Mouse (Mus musculus): ENCODE results near the gene Gm49387.

Gene Gm49387

DNA sequence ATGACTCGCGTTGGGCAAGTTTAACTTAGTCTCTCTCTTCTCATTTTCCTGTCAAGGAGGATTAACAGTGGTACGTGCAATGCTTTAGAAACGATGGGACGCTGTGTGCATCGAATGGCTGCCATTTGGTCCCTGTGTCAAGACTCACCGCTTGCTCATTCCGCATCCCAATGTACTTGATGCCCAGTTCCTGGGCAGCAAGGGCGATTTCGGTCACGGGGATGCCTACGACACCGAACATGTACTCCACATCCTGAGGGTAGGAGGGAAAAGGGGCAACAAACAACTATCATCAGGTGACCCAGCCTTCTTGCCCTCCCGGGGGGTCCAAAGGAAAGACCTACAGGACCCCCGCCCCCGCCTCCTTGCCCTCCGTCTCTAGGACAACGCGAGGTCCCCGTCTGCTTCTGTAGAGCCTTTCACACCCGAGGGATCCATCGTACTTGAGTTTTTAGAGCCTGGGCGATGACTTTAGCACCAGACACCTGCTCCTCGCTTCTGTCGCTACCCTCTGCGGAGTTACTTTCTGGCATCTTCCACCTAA, at the start of gene Gm49387:
TSS of gene Gm49387 (minus strand) at position 533 of the 544 bp plus-strand sequence.
- peak in 1 of 2 experiments; percentile 44 for DNase-seq (ENCODE audit: low spot score in 2 of 2)

- DNase-seq (ENCODE audit: low spot score in 2 of 2) = no peak
Observed at GRCm38 (mm10) chr14:31686231-31686630, 45.6 kb upstream of the Gm49387 start.

- DNase-seq (ENCODE audit: low spot score in 2 of 2) = no peak
Observed at GRCm38 (mm10) chr14:31685680-31686079, 45.0 kb upstream of the Gm49387 start.

DNA sequence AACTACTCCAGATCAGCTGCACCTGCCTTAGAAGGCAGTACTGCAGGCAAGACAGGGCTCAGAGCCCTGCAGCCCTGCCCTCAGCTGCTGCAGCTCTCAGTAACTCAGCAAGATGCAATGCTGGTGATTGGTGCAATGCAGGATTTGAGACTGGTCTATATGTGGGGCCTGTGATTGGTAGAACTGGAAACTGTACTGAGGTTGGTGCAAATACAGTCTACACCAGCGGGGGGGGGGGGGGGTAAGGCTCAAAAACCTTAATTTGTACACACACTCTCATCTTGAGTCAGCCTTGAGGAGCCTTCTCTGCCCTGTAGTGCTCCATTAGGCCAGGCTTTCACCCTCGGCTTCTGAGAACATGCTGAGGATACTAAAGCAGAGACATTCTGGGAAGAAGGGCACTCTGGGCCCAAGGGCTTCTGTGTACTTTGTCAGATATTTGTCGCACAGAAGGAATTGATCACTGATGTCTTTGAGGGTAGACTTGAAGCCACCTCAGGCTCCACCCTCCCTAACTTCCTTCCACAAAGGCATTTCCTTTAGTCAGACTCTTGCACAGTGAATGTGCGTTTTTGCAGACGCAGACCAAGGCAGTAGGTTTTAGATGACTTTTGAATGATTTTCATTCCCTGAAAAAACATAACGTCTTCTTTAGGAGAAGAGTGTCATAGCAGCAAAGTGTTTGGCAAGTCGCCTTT, 43.8 kb upstream of the Gm49387 start:
- DNase-seq (ENCODE audit: low spot score in 2 of 2) = no peak

- DNase-seq (ENCODE audit: low spot score in 2 of 2) = no peak
Observed at GRCm38 (mm10) chr14:31683610-31684009, 42.9 kb upstream of the Gm49387 start.

DNA sequence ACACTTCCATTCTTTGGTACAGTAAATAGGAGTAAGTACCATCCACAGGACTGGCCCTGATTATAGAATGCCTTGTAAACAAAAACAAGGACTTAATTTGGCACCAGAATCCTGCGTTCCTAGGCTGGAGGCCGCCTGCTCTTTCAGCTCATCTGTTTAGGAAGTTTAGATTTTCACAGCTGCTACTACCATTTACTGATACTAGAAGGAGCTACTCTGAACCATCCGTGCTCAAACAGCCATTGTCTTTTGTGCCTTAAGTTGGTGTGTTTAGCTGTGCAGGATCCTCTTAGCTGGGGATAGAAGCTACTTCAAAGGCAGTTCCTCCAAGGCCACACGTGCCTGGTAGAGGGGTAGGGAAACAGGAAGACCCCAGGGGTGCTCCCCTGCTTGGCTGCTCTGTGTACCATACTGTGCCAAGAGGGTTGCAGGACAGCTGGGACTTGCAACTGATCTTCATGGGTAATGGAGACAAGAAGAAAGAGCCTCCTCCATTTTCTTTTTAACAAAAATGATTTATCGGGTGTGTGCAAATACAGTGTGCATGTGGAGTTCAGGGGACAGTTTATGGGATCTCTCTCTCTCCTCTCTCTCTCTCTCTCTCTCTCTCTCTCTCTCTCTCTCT, 41.4 kb upstream of the Gm49387 start:
- no peak for DNase-seq (ENCODE audit: low spot score in 2 of 2)

DNA sequence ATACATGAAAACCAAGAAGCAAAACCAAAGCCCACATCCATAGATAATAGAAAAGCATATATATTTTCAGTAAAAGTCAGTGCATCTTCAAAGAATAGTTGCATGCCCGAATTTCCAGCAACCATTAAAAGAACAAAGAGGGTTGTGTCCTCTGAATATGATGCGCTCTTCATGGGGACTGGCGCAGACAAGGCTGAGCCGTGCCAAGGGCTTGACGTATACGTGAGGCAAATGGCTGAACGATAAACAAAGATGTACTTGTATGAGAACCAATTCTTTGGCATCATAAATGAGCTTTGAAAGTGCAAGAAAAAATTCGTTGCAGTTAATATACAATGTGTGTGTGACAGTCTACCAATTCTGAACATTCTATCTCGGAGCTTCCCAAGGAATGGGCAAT, 40.6 kb upstream of the Gm49387 start:
- DNase-seq (ENCODE audit: low spot score in 2 of 2) = no peak

DNA sequence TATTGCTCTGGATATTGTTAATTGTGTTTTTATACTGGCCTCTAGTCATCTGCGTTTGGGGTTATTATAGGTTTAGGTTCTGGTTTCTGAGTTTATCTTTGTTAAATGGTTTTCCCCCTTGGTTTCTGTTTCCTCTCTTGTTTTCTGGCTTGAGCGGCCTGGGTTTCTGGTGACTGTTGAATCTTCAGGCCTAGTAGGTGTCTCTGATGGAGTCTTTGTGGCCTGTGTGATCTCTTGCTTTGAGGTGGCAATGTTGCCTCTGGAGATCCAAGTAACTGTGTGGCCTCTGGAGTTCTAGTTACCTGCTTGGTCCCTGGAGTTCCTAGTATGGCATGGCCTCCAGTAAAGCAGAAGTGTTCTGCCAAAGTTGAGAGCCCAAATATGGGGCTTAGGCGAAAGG, 40.0 kb upstream of the Gm49387 start:
- DNase-seq (ENCODE audit: low spot score in 2 of 2) = no peak

GRCm38 (mm10) chr14:31671635-31672320, 31.1 kb upstream of the Gm49387 start:
- DNase-seq (ENCODE audit: low spot score in 2 of 2) = no peak

GRCm38 (mm10) chr14:31669642-31670490, 29.2 kb upstream of the Gm49387 start:
- DNase-seq (ENCODE audit: low spot score in 2 of 2) = no peak

DNA sequence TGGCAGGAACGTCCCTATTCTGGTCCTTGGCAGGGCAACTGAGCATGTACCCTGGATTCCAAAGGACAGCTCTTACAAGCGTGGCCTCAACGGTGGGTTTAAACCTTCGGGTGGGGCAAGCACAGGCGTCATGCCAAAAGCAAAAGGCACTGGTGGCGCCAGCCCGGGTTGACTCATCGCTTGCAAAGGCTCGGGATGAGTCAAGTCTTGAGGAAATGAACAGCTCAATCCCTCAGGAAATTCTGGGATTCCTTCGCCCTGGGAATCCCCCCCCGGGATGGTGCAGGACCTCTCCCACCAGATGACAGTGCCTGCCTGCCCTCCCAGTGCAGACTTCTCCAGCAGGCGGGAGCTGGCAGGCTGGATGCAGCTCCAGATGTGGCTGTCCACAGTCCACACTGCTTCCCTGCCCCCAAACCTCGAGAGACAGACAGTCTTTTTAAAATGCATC, 28.5 kb upstream of the Gm49387 start:
- DNase-seq (ENCODE audit: low spot score in 2 of 2) = peak; percentile 56 to 78

DNA sequence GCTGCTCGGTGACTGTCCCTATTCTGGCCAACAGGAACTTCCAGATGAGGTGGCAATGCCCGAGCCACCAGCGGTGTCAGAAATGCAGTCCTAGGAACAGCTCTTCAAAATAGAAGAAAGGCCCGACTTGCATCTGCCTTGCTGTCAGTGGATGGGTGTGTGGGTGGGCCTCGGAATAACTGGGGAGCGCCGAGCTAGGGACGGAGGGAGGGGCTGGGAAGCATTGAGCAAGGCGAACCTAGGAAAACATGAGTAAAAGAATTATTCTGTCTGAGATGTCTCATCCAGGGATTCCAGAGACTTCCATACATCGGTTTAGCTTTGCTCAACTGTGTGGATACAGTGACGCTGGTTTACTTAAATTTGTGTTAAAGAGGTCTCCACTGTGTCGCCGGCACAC, 27.6 kb upstream of the Gm49387 start:
- DNase-seq (ENCODE audit: low spot score in 2 of 2) = no peak

DNA sequence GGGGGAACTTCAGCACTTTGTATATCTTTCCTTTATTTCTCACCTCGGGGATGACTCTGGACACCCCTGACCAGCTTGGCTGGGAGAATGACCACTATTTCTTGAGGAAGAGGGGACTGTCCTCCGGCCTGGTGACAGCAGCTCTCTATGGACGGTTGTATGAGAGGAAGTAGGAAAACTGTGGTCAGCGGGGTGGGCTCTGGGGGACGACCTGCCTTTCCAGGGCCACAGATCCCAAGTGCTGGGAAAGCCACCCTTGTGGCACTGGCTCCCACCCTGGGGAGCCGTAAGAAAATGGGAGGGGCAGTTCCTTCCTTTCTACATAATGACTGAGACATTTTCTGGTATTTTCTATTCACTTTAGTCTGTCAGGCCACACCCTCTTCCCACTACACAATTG, 27.1 kb upstream of the Gm49387 start:
- no peak for DNase-seq (ENCODE audit: low spot score in 2 of 2)

DNA sequence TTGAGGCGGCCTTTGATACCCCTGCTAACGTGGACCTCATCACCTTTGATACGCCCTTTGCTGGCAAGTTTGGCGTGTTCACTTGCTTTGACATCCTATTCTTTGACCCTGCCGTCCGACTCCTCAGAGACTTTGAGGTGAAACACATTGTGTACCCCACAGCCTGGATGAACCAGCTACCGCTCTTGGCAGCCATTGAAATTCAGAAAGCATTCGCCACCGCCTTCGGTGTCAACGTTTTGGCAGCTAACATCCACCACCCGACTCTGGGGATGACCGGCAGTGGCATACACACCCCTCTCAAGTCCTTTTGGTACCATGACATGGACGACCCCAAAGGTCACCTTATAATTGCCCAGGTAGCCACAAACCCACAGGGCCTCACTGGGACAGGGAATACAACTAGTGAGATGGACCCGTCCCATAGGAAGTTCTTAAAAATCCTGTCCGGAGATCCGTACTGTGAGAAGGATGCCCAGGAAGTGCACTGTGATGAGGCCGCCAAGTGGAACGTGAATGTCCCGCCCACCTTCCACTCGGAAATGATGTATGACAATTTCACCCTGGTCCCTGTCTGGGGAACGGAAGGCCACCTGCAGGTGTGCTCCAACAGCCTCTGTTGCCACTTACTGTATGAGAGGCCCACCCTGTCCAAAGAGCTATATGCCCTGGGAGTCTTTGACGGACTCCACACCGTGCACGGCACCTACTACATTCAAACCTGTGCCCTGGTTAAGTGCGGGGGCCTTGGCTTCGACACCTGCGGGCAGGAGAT, 26.4 kb upstream of the Gm49387 start:
- DNase-seq (ENCODE audit: low spot score in 2 of 2) = no peak

GRCm38 (mm10) chr14:31665566-31665940, 24.9 kb upstream of the Gm49387 start:
- no peak for DNase-seq (ENCODE audit: low spot score in 2 of 2)

GRCm38 (mm10) chr14:31664903-31665565, 24.4 kb upstream of the Gm49387 start:
- DNase-seq (ENCODE audit: low spot score in 2 of 2) = no peak

DNA sequence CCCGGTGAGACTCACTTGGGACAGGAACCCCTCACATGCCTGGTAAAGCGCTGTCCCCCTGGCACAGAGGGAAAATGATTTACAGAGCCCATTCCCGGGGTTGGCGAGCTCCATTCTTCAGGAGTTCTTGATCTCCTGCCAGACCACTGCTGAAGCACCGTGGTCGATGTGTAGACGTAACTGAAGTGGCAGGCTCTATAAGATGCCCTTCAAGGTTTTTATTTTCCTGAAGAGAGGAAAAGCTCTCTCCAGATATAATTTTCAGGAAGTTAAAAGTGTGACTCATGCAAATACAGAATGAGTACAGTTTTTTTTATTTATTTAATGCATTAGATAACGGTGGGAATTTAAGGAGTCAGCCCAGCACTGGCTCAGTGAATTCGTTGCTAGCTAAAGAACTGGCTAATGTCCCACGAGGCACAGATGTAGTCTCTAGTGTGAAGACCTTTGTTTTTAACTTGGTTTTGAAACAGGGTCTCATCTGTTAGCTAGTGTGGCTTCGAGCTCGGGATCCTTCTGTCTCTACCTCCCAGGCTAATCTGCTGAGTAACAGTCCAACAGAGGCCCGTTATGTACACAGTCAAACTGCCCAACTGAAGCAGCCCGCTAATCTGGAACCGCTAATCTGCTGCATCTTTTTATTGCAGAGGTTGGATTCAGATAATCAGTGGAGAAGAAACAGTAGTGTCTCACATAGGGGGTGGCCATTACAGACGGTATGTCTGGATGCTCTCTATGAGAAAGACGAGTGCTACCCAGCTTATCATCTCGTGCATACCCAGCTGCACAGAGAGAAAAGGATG, 23.6 kb upstream of the Gm49387 start:
- no peak for DNase-seq (ENCODE audit: low spot score in 2 of 2)

- DNase-seq (ENCODE audit: low spot score in 2 of 2) = no peak
Observed at GRCm38 (mm10) chr14:31663376-31664099, 22.9 kb upstream of the Gm49387 start.
